Mouse (Mus musculus) heart, postnatal 0 days (tissue): Measurements from ENCODE around the gene Zscan5b. TPM values are rescaled to one million over a fixed set of nuclear protein-coding genes. Genes with fewer than 3 reads are reported as not detected.

Experiments used
- ATAC-seq: fragments of 200-750 bp; cut with Nextera tagmentation; 2 replicates; pipeline ENCODE4 v1.8.0; 2017; ENCODE audit warnings: low read depth, moderate number of reproducible peaks, moderate library complexity; ENCODE audit not compliant: insufficient read depth
- DNase-seq: peaks from one replicate; pipeline ENCODE4 v3.0.0-alpha.2; 2016; ENCODE audit warnings: low spot score
- H3K27ac ChIP-seq: fragments of 300-500 bp; sonication (generic); 2 replicates; pipeline ENCODE4 v1.5.1; 2014; ENCODE audit warnings: low read depth, mild to moderate bottlenecking
- H3K27me3 ChIP-seq: fragments of 300-500 bp; sonication (generic); 2 replicates; pipeline ENCODE4 v1.6.1; 2014; ENCODE audit warnings: low read length, mixed read lengths; ENCODE audit not compliant: control insufficient read depth, insufficient read depth
- H3K36me3 ChIP-seq: fragments of 300-500 bp; sonication (generic); replicated peaks from 2 replicates; pipeline ENCODE4 v1.6.1; 2014; ENCODE audit warnings: low read length, mixed read lengths; ENCODE audit not compliant: control insufficient read depth, insufficient read depth
- H3K4me1 ChIP-seq: fragments of 300-500 bp; sonication (generic); 2 replicates; pipeline ENCODE4 v1.6.1; 2014; ENCODE audit warnings: antibody characterized with exemption; ENCODE audit not compliant: control insufficient read depth, insufficient read depth
- H3K4me2 ChIP-seq: fragments of 300-500 bp; sonication (generic); 2 replicates; pipeline ENCODE4 v1.6.1; 2014; ENCODE audit warnings: low read depth, mild to moderate bottlenecking, low read length, moderate library complexity
- H3K4me3 ChIP-seq: fragments of 300-500 bp; sonication (generic); 2 replicates; pipeline ENCODE4 v1.5.1; 2014; ENCODE audit warnings: low read depth, low read length
- H3K9ac ChIP-seq: fragments of 300-500 bp; sonication (generic); replicated peaks from 2 replicates; pipeline ENCODE4 v1.6.1; 2014; ENCODE audit warnings: low read depth, low read length, mixed read lengths
- H3K9me3 ChIP-seq: fragments of 300-500 bp; sonication (generic); replicated peaks from 2 replicates; pipeline ENCODE4 v1.6.1; 2016; ENCODE audit warnings: low read length; ENCODE audit not compliant: control insufficient read depth
- CTCF ChIP-seq: IDR thresholded peaks from 2 replicates; pipeline ENCODE4 v1.5.1; 2016; ENCODE audit warnings: antibody characterized with exemption, control low read depth, low read depth
- EP300 ChIP-seq: IDR thresholded peaks from 2 replicates; pipeline ENCODE4 v1.6.1; 2016; ENCODE audit warnings: antibody characterized with exemption, low read depth
- WGBS: fragments of 180-500 bp; shearing (Covaris S2); extraction: QIAGEN DNeasy Blood & Tissue Kit; methylation state at CpG from one replicate; pipeline ENCODE4 v1.1.7; 2014; 5-methylcytosine and 5-hydroxymethylcytosine counted together
- polyA plus RNA-seq: library from polyadenylated mRNA; unstranded; fragments of >200 nt; fragmentation: Nextera tagmentation; extraction: Ambion mirVana; gene quantifications from 2 replicates; pipeline ENCODE4 v1.2.1, GENCODE M21; 2015
- total RNA-seq: library from RNA; depleted of rRNA; stranded (reverse); fragments of >200 nt; gene quantifications from 2 replicates; pipeline ENCODE4 v1.2.3, GENCODE M21; 2014; ENCODE audit warnings: low replicate concordance; rRNA removed

The Zscan5b gene
- total and polyA plus RNA-seq, 2 experiments from 2014 or later, result not detected

DNA sequence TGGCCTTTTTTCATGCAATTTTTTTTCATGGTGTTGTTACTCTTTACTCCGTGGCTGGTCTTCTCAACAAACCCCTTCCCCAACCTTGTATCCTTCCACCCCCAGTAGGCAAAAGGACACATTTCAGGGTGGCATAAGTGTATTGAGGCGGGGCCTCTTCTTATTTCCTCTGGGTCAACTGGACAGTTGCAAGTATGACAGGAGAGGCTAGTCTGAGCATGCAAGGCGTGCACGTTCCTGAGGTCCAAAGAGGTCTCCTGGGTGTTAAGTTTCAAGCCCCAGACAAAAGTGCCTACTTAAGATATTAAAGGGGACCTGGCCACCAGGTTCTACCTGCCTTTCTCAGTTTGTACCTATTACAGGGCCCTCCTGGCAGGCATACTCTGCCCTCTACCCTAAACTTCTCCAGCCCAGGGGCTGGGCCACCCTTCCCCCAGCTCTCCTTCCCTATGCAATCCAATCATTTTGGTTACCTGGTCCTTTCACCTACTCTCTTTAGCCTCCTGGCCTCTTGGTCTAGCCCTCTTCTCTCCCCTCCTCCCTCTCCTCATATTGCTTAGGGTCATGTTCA is 62.4 kb downstream of the Zscan5b start:
- Histone ChIP-seq H3K9ac (no peak overlapping the region), H3K36me3 (no peaks in the 10 kb centered on the region), H3K9me3 (no peaks in the 10 kb centered on the region), H3K4me3 (no peak overlapping the region), H3K4me1 (peaks cover 10% of the 10 kb centered on the region; the same call in 1 of the 2 replicates), H3K27me3 (no peaks in the 10 kb centered on the region), H3K4me2 (no peak overlapping the region), H3K27ac (no peak overlapping the region)
- ATAC-seq (no peak), DNase-seq (no peak)
- WGBS, result 86% methylated on average over 4 of the region's 4 CpGs
- TF ChIP-seq EP300, result no peak
- no peak for TF ChIP-seq CTCF

GRCm38 (mm10) chr7:6285366-6285765 is 63.3 kb downstream of the Zscan5b start:
- H3K27ac ChIP-seq, result no peak overlapping the region
- peaks cover 10% of the 10 kb centered on the region; the same call in 1 of the 2 replicates for H3K4me1 ChIP-seq
- H3K4me2 ChIP-seq, result no peak overlapping the region
- no peaks in the 10 kb centered on the region for H3K27me3 ChIP-seq
- DNase-seq (no peak), ATAC-seq (no peak)
- no peaks in the 10 kb centered on the region for H3K9me3 ChIP-seq
- TF ChIP-seq EP300, result no peak
- no peak for TF ChIP-seq CTCF
- H3K36me3 ChIP-seq, result no peaks in the 10 kb centered on the region
- no peak overlapping the region for H3K4me3 ChIP-seq
- 78% methylated on average over 6 of the region's 6 CpGs for WGBS
- H3K9ac ChIP-seq, result no peak overlapping the region

DNA sequence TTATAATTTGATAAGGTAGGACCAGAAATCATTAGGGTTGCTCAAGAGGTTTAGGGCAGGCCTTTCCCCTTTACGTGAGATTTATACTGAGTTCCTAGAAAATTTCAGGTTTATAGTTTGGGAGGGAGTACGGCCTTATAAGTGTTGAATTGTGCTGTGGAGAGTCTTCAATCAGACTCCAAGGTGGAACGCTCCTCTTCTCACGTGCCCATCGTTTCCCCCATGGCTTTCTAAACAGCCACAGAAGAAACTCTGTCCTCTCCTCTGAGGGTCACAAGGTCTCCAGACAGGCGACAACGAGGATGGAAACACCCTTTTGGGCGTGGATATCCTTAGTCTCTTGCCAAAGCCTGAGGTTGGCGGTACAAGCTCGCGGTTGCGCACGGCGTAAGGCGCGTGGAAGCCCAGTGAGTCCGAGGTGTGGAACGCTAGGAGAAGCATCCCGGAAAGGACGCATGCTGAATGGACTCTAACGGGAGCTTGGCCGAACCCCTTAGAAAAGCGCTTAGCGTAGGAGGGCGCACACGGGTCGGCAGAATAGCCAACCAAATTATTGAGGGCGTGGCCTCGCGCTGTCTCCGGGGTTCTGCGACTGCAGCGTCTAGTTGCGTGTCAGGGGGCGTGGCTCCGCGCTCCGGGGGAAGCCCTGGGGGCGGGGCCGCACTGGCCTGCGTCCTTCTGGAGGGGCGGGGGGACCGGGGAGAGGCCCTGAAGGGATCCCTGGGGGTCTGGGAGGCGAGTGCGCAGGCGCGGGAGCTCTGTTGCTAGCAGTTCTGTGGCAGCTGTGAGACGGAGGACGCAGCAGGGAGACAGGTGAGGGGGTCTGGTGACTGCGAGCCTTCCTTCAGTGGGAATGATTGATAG is 64.0 kb downstream of the Zscan5b start, which contains the start of gene Zfp667:
Zfp667 (plus strand) TSS at position 738 of the 864 bp plus-strand sequence.
- Histone ChIP-seq H3K4me3 (peak within 1 kb of the TSS; percentile 55), H3K27ac (peak within 1 kb of the TSS; percentile 63), H3K27me3 (no peaks in the 10 kb centered on the region), H3K4me2 (peak within 1 kb of the TSS; percentile 69), H3K4me1 (peaks cover 10% of the 10 kb centered on the region; the same call in 1 of the 2 replicates), H3K36me3 (no peaks in the 10 kb centered on the region), H3K9me3 (no peaks in the 10 kb centered on the region), H3K9ac (peak within 1 kb of the TSS; percentile 60)
- 0 out of 2 replicates have a peak, but pooled peaks have one; percentile 32 for TF ChIP-seq EP300
- TF ChIP-seq CTCF, result no peak
- 3% methylated on average over 50 of the region's 50 CpGs for WGBS
- DNase-seq (peak; percentile 94), ATAC-seq (peak; percentile 91)

- no peak for ATAC-seq
- no peaks in the 10 kb centered on the region for H3K9me3 ChIP-seq
- no peak for TF ChIP-seq CTCF
- no peak for TF ChIP-seq EP300
- no peak for DNase-seq
- 29% methylated on average over 15 of the region's 15 CpGs for WGBS
- no peaks in the 10 kb centered on the region for H3K27me3 ChIP-seq
- peak overlapping the region; percentile 55 for H3K4me3 ChIP-seq
- no peak overlapping the region; the same call in 1 of the 2 replicates for H3K27ac ChIP-seq
- peaks cover 10% of the 10 kb centered on the region; the same call in 1 of the 2 replicates for H3K4me1 ChIP-seq
- peak overlapping the region; percentile 60 for H3K9ac ChIP-seq
- H3K36me3 ChIP-seq, result no peaks in the 10 kb centered on the region; the same call in 1 of the 2 replicates
- H3K4me2 ChIP-seq, result peak overlapping the region; percentile 69
These were observed 64.9 kb downstream of the Zscan5b start for GRCm38 (mm10) chr7:6286921-6287531.

Other genes starting within 250 kb of the Zscan5b start
- not detected in 2 replicates for gene Vmn1r65, start 211.3 kb upstream of the Zscan5b start, total RNA-seq
- gene Vmn1r65, start 211.3 kb upstream of the Zscan5b start, polyA plus RNA-seq, result not detected in 2 replicates
- not detected in 2 replicates for gene Nlrp4c, start 177.1 kb upstream of the Zscan5b start, total RNA-seq
- gene Nlrp4c, start 177.1 kb upstream of the Zscan5b start, polyA plus RNA-seq, result not detected in 2 replicates
- gene Zfp787, start 66.3 kb upstream of the Zscan5b start, total RNA-seq, result 84.1 and 86.2 TPM in 2 replicates
- gene Zfp787, start 66.3 kb upstream of the Zscan5b start, polyA plus RNA-seq, result 37.6 and 38.5 TPM in 2 replicates
- gene Zfp444, start 50.1 kb upstream of the Zscan5b start, total RNA-seq, result 24.2 and 58.7 TPM in 2 replicates
- gene Zfp444, start 50.1 kb upstream of the Zscan5b start, polyA plus RNA-seq, result 20.7 and 28.0 TPM in 2 replicates
- not detected in 2 replicates for gene Galp, start 25.2 kb upstream of the Zscan5b start, total RNA-seq
- gene Galp, start 25.2 kb upstream of the Zscan5b start, polyA plus RNA-seq, result not detected in 2 replicates
- not detected in 2 replicates for gene Epp13, start 30.4 kb downstream of the Zscan5b start, total RNA-seq
- not detected in 2 replicates for gene Epp13, start 30.4 kb downstream of the Zscan5b start, polyA plus RNA-seq
- 0.95 and 2.7 TPM in 2 replicates for gene Zfp667, start 64.3 kb downstream of the Zscan5b start, total RNA-seq
- 3.3 and 4.7 TPM in 2 replicates for gene Zfp667, start 64.3 kb downstream of the Zscan5b start, polyA plus RNA-seq
- gene Zfp583, start 109.0 kb downstream of the Zscan5b start, total RNA-seq, result 3.1 TPM in 1 of 2 replicates, not detected in the other
- 2.6 and 3.1 TPM in 2 replicates for gene Zfp583, start 109.0 kb downstream of the Zscan5b start, polyA plus RNA-seq
- not detected in 2 replicates for gene Gm3854, start 121.5 kb downstream of the Zscan5b start, total RNA-seq
- gene Gm3854, start 121.5 kb downstream of the Zscan5b start, polyA plus RNA-seq, result 0.44 and 0.51 TPM in 2 replicates
- 0.11 TPM in 1 of 2 replicates, not detected in the other for gene Zfp78, start 141.0 kb downstream of the Zscan5b start, total RNA-seq
- gene Zfp78, start 141.0 kb downstream of the Zscan5b start, polyA plus RNA-seq, result 0.94 and 1.3 TPM in 2 replicates
- 2.5 and 5.3 TPM in 2 replicates for gene Zfp28, start 161.0 kb downstream of the Zscan5b start, total RNA-seq
- gene Zfp28, start 161.0 kb downstream of the Zscan5b start, polyA plus RNA-seq, result 6.9 and 8.0 TPM in 2 replicates
- not detected in 2 replicates for gene Smim17, start 176.4 kb downstream of the Zscan5b start, total RNA-seq
- 0.12 and 0.21 TPM in 2 replicates for gene Smim17, start 176.4 kb downstream of the Zscan5b start, polyA plus RNA-seq
- not detected in 2 replicates for gene Gm20715, start 188.0 kb downstream of the Zscan5b start, total RNA-seq
- gene Gm20715, start 188.0 kb downstream of the Zscan5b start, polyA plus RNA-seq, result not detected in 2 replicates
- not detected in 2 replicates for gene Olfr1344, start 216.4 kb downstream of the Zscan5b start, total RNA-seq
- gene Olfr1344, start 216.4 kb downstream of the Zscan5b start, polyA plus RNA-seq, result not detected in 2 replicates
- not detected in 2 replicates for gene Olfr1336, start 233.9 kb downstream of the Zscan5b start, total RNA-seq
- gene Olfr1336, start 233.9 kb downstream of the Zscan5b start, polyA plus RNA-seq, result not detected in 2 replicates
- not detected in 2 replicates for gene Olfr1346, start 244.8 kb downstream of the Zscan5b start, total RNA-seq
- not detected in 2 replicates for gene Olfr1346, start 244.8 kb downstream of the Zscan5b start, polyA plus RNA-seq